Mouse (Mus musculus) thymus, postnatal 25 days (tissue): ENCODE measurements around the gene Wfdc17.
A peak's percentile ranks its signal among the peaks of the same experiment; 100 is the strongest.

ENCODE experiments used
- DNase-seq: peaks from one replicate; pipeline ENCODE4 v3.0.0; 2022

The Wfdc17 gene

GRCm38 (mm10) chr11:83741841-83742240 is 38.0 kb downstream of the Wfdc17 start:
- DNase-seq = no peak

GRCm38 (mm10) chr11:83742731-83743355 is 39.1 kb downstream of the Wfdc17 start:
- DNase-seq = no peak

GRCm38 (mm10) chr11:83743525-83743924 is 39.7 kb downstream of the Wfdc17 start:
- no peak for DNase-seq

GRCm38 (mm10) chr11:83746152-83746551 is 42.4 kb downstream of the Wfdc17 start:
- no peak for DNase-seq

- DNase-seq = no peak
These were observed 42.9 kb downstream of the Wfdc17 start, which contains the start of gene Wfdc21 for GRCm38 (mm10) chr11:83746681-83747080. Wfdc21 (plus strand) TSS chr11:83746940.

GRCm38 (mm10) chr11:83747376-83748265 is 43.8 kb downstream of the Wfdc17 start:
- DNase-seq = no peak

- peak; percentile 87 for DNase-seq
These were observed 49.9 kb downstream of the Wfdc17 start, which contains the start of gene Heatr6 for GRCm38 (mm10) chr11:83753581-83754181. Heatr6 (plus strand) TSS chr11:83753696.

- no peak for DNase-seq
These were observed 50.4 kb downstream of the Wfdc17 start for GRCm38 (mm10) chr11:83754227-83754626.
